Mouse (Mus musculus): ENCODE data around the gene Pbx1.

DNA sequence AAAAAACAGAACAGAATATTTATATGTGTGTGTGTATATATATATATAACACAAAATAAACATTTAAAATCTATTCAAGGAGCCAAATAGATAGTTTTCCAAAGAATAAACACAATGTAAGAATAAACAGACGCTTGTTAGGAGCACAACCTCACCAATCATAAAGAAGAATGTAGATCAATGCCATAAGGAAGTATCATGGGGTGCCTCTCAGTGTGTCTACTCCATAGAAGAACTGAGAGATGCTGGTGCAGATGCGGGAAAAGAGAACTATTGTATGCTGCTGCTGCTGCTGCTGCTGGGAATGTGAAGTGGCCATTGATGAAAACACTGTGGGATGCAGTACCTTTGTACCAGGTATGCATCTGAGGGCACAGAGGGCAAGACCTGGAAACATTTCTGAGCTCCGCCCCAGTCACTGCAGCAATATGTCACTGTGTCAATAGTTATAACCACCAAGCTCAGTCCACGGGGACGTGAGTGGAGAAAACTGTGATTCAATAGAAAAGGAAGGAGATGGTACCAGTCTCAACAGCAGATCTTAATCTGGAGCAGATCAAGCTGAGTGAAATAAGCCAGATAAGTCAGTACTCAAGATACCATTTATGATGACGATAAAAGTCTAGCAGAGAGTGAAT is 361.7 kb downstream of the Pbx1 start:
- TF ChIP-seq TAL1 (IDR thresholded peaks at IDR 0.05; ENCODE audit: low read length) (no peak), CTCF (IDR thresholded peaks at IDR 0.05 in 2 of 3, conservative IDR thresholded peaks at IDR 0.05 in 1 of 3; ENCODE audit: control insufficient read depth in 1 of 3, insufficient read depth in 1 of 3, low read depth in 2 of 3, low read length in 3 of 3, poor library complexity in 1 of 3, severe bottlenecking in 1 of 3) (no peak), POLR2AphosphoS5 (IDR thresholded peaks at IDR 0.05; ENCODE audit: borderline replicate concordance, low read depth, low read length) (no peak), POLR2A (IDR thresholded peaks at IDR 0.05; ENCODE audit: control insufficient read depth in 1 of 2, insufficient read depth in 1 of 2, low read depth in 1 of 2, low read length in 2 of 2, poor library complexity in 1 of 2) (no peak), HCFC1 (IDR thresholded peaks at IDR 0.05; ENCODE audit: low read depth, low read length) (no peak), GABPA (IDR thresholded peaks at IDR 0.05; ENCODE audit: low read depth, low read length) (no peak), EP300 (IDR thresholded peaks at IDR 0.05; ENCODE audit: low read depth in 1 of 2, low read length in 2 of 2) (no peak), USF2 (IDR thresholded peaks at IDR 0.05; ENCODE audit: borderline replicate concordance in 1 of 2, insufficient read depth in 1 of 2, low read depth in 1 of 2, low read length in 2 of 2) (no peak), MAX (IDR thresholded peaks at IDR 0.05; ENCODE audit: low read length) (no peak), NELFE (IDR thresholded peaks at IDR 0.05; ENCODE audit: low read depth, low read length) (no peak)

All from MEL (cell line).